Mouse (Mus musculus): ENCODE measurements around the gene Olfr1233.

The Olfr1233 gene

GRCm38 (mm10) chr2:89342298-89342697, at the start of gene Olfr1233:
Olfr1233 (minus strand) TSS chr2:89342398.
- DNase-seq (ENCODE audit: low spot score in 2 of 2): no peak

GRCm38 (mm10) chr2:89364765-89365164, 22.6 kb upstream of the Olfr1233 start, which contains the start of gene Olfr1234:
Olfr1234 (minus strand) TSS chr2:89364865.
- no peak for DNase-seq (ENCODE audit: low spot score in 2 of 2)

GRCm38 (mm10) chr2:89329575-89329974, 12.6 kb downstream of the Olfr1233 start, which contains the start of gene Olfr1232:
Olfr1232 (minus strand) TSS chr2:89329675.
- no peak for DNase-seq (ENCODE audit: low spot score in 2 of 2)

- DNase-seq (ENCODE audit: low spot score in 2 of 2): no peak
Observed at GRCm38 (mm10) chr2:89306974-89307373, 35.2 kb downstream of the Olfr1233 start, which contains the start of gene Olfr1231. Olfr1231 (minus strand) TSS chr2:89307074.

- DNase-seq (ENCODE audit: low spot score in 2 of 2): no peak
Observed at GRCm38 (mm10) chr2:89297168-89297567, 45.0 kb downstream of the Olfr1233 start, which contains the start of gene Olfr1230. Olfr1230 (minus strand) TSS chr2:89297268.

GRCm38 (mm10) chr2:89287914-89288313, 54.3 kb downstream of the Olfr1233 start, which contains the start of gene Olfr1229:
Olfr1229 (minus strand) TSS chr2:89288014.
- DNase-seq (ENCODE audit: low spot score in 2 of 2): no peak
